Mouse (Mus musculus) spleen, postnatal 36 days (tissue): ENCODE data around the gene Klf5.
A peak's percentile ranks its signal among the peaks of the same experiment; 100 is the strongest.

Source experiments
- DNase-seq, 2 experiments: peaks; one replicate each; pipeline ENCODE4 v3.0.0; 2022; ENCODE audit warnings: low spot score in 2 of 2, mixed read lengths in 1 of 2

Gene Klf5

DNA sequence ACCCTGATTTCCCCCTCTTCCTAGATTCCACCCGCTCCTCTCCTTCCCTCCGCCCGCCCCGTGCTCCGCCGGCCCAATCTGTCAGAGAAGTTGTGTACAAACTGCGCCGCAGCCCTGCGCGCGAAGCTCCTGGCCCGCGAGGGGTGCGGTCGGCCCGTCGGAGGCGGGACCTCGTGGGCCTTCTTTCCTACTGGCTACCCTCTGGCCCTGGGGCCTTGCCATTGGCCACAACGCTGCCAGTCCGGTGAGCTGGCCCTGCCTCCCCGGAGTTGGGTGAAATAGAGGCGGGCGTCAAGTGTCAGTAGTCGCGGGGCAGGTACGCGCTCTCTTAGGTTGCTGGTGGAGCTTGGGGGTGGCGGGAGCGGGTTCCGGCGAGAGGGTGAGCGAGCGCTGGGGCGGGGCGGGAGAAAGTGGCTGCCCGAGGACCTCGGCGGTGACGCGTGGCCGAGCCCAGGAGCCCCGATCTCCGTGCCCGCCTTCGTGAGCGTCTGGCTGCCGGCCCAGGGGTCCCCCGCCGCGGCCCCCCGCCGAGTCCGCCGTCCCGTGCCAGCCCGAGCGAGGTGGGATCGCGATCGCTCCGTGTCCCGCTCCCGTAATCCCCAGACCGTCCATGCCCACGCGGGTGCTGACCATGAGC lies at the start of gene Klf5:
Klf5 (plus strand) TSS at position 307 of the 637 bp plus-strand sequence.
- peak; percentile 81 to 87 for DNase-seq

DNA sequence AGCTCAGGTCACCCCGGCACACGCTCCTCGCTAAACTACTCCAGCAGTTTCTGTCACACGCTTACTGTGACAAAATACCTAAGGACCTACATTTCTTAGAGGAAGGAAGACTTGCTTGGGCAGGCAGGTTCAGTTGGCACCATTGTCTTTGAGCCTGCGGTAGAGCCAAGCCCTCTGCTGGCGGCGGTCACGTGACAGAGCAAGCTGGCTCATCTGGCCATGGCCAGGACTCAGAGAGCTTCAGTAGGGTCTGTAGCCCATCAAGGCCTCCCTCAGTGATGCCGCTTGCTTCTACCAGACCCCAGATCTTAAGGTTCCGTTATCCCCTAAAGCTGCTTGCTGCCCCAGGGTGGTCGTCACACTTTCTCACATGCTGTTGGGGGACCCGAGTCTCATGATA lies 36.5 kb upstream of the Klf5 start:
- no peak for DNase-seq

- DNase-seq, result peak in 1 of 2 experiments; percentile 8
Observed at GRCm38 (mm10) chr14:99263816-99264215, 34.7 kb upstream of the Klf5 start.

- DNase-seq, result no peak
Observed at GRCm38 (mm10) chr14:99265791-99266190, 32.7 kb upstream of the Klf5 start.

DNA sequence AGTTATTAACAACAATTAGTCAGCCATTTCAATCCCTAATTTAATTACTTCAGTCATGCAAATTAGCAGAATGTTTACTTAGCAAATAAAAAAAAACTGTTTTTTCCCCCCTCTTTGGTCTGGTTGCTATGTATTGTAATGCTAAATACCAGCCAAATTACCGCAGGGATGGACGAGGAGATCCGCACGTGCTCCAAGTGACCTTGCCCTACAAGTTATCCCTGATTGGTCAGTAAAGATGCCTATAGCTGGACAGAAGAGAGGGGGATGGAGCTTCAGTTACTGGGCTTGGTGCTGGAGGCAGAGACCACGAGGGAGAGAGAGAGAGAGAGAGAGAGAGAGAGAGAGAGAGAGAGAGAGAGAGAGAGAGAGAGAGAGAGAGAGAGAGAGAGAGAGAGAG lies 31.7 kb upstream of the Klf5 start:
- no peak for DNase-seq

GRCm38 (mm10) chr14:99274056-99274455 lies 24.4 kb upstream of the Klf5 start:
- DNase-seq, result no peak

- no peak for DNase-seq
Observed at GRCm38 (mm10) chr14:99275827-99276226, 22.7 kb upstream of the Klf5 start.

GRCm38 (mm10) chr14:99278312-99278711 lies 20.2 kb upstream of the Klf5 start:
- DNase-seq, result no peak

DNA sequence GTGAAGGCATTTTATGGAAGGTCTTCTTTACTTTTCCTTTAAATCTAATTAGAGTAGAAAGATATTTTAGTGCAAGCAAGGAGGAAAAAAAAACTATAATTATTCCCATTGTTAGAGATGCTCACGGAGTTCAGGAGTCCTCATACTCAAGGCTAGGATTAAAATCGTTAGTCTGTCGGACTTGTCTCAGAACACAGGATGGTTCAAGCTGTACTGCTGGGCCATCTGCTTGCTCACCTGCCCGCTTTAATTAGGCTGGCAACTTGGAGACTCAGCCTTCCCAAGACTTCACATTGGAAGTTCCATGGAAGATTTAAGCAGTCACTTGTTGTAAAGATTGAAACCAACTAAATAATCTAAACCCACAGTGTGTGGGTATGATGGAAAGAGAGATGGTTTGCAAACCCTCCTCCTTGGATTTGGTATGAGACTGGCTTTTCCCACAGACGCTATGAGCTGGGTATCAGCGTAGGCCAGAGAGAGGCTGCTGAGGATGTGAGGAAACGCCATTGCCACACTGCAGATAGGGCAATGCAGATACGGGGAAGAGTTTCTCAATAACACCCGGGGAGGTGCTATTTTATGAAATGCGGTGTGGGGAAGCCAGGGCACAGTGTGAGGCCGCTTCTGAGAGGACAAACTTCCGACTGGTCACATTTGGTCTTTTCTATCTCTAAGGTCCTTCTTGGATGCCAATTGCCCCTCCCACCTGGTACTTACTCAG lies 19.6 kb upstream of the Klf5 start:
- DNase-seq, result peak in 1 of 2 experiments; percentile 8

DNA sequence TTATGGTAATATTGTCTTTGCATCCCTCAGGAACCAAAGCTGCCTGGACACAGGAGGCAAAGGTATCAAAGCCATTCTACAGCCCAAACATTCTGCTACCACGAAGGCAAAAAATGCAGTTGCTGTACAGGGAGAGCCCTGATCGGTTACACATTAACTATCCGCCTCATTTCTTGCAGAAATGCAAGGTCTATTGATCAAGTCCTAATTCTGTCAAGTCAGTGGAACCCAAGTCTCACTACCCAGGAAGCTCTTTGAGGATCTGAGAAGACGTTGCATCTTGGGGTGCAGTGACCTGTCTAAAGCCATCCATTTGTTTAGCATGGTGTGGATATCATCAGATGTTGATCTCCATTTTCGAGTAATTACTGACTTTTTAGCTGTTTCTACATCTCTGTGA lies 18.1 kb upstream of the Klf5 start:
- no peak for DNase-seq

DNA sequence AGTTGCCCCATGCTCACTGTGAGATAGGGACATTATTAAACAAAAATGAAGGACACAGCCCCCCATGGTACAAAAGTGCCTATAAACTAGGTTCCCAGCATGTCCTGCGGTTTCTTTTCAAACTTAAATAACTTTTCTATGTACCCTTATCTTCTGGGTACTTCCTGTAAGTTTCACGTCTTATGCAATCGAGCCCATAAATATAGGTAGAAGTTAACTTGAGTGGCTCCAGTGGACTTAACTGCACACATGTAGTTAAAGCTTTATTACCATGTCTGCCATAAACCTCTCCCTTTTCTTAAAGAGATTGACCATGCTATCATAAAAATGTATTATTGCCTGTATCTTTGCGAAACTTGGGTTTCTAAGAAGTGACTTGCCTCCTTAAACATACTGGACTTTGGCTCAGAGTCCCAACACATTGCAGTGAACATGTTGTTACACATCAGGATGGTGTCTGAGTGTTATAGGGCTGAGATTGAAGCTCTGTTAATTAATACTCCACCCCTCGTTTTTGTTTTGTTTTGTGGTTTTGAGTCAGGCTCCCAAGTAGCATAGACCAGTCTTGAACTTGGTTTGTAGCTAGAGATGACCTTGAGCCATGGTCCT lies 17.6 kb upstream of the Klf5 start:
- no peak for DNase-seq

DNA sequence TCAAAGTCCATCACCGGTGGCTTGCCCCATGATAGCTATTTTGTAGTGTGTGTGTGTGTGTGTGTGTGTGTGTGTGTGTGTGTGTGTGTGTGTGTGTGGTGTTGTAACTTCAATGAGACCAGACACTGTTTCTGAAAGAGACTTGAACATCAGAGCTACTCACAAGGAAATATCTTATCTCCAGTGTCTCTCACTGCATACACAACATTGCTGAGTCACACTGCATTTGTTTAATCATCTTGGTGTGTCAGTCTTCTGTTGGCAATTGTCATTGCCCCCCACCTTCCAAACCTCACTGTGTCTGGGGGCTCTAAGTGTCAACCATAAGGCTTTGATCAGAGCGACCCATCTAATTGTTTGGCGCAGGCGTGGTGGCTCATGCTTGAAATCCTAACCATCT lies 13.0 kb upstream of the Klf5 start:
- no peak for DNase-seq

GRCm38 (mm10) chr14:99292176-99292575 lies 6.3 kb upstream of the Klf5 start:
- DNase-seq, result no peak

DNA sequence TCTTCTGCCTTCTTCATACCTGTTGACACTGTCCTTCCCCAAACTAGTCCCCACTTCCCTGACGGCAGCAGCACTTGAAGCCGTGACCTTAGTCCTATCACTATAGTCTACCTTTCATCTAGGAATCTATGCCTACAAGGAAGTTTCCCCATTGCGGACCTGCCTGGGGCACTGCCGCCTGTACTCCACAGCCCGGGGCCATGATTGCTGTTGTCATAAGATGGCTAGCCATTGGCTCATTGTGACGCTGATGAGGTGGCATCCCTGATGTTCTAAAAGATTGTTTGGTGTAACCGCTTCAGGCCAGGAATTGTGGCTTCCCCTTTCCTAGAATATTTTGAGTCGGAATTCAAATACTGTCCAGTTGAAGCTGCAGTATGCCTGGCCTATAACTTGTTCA lies 4.1 kb upstream of the Klf5 start:
- no peak for DNase-seq

GRCm38 (mm10) chr14:99295606-99296341 lies 2.7 kb upstream of the Klf5 start:
- DNase-seq, result no peak

DNA sequence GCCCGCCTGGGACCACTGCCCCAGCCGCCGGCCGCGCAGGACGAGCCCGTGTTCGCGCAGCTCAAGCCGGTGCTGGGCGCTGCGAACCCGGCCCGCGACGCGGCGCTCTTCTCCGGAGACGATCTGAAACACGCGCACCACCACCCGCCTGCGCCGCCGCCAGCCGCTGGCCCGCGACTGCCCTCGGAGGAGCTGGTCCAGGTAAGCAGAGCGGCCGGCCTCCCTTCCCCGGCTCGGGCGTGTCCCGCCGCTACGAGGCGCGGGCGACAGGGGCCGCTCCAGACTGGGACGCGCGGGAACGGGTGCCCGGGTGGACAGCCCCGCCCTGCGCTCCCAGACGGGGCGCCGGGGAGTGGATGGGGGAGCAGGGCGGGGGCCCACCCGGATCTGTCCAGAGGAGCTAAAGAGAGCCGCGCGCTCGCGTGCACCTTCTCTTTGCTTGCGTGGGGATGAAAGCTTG lies 561 bp downstream of the Klf5 start:
- DNase-seq, result peak; percentile 16 to 25

GRCm38 (mm10) chr14:99299701-99300191 lies 1.3 kb downstream of the Klf5 start:
- no peak for DNase-seq

GRCm38 (mm10) chr14:99301472-99301871 lies 3.0 kb downstream of the Klf5 start:
- no peak for DNase-seq

DNA sequence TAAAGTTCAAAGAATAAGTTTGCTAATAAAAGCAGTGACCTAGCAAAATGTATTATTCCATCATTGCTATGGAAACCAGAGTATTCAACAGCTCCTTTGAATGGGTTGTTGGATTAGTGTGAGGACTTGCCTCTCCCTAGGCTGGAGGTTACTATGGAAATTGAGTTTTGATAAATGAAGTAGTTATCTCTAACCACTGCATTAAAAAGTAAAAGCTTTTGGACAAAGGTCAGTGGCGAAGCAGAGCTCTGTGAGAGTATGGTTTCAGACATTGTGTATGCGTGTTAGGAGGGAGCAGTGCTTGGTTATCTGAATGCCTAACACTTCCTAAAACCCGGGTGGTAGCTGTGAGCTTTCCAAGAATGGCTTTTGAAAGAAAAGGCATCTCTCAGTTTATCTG lies 5.9 kb downstream of the Klf5 start:
- DNase-seq, result no peak

GRCm38 (mm10) chr14:99304997-99305792 lies 6.7 kb downstream of the Klf5 start:
- DNase-seq, result no peak

GRCm38 (mm10) chr14:99306410-99306809 lies 7.9 kb downstream of the Klf5 start:
- DNase-seq, result no peak
